Mouse (Mus musculus): ENCODE data around the gene Arl6ip4.

Gene Arl6ip4

GRCm38 (mm10) chr5:124093852-124094604 is 21.9 kb upstream of the Arl6ip4 start:
- no peak for DNase-seq (ENCODE audit: low read depth)

- DNase-seq (ENCODE audit: low read depth), result no peak
These were observed 20.8 kb upstream of the Arl6ip4 start for GRCm38 (mm10) chr5:124095077-124095581.

GRCm38 (mm10) chr5:124095596-124096232 is 20.2 kb upstream of the Arl6ip4 start, which contains the start of gene Abcb9:
TSS of gene Abcb9 (minus strand) at chr5:124095798.
- DNase-seq (ENCODE audit: low read depth), result peak; percentile 59

- DNase-seq (ENCODE audit: low read depth), result no peak
These were observed 17.0 kb upstream of the Arl6ip4 start for GRCm38 (mm10) chr5:124098923-124099322.

GRCm38 (mm10) chr5:124100128-124101044 is 15.5 kb upstream of the Arl6ip4 start:
- DNase-seq (ENCODE audit: low read depth), result no peak

GRCm38 (mm10) chr5:124102326-124102725 is 13.6 kb upstream of the Arl6ip4 start:
- DNase-seq (ENCODE audit: low read depth), result no peak

- no peak for DNase-seq (ENCODE audit: low read depth)
These were observed 12.9 kb upstream of the Arl6ip4 start for GRCm38 (mm10) chr5:124103020-124103419.

- no peak for DNase-seq (ENCODE audit: low read depth)
These were observed 12.3 kb upstream of the Arl6ip4 start for GRCm38 (mm10) chr5:124103552-124103951.

- DNase-seq (ENCODE audit: low read depth), result peak; percentile 82
These were observed 4.7 kb upstream of the Arl6ip4 start for GRCm38 (mm10) chr5:124111077-124111741.

- DNase-seq (ENCODE audit: low read depth), result peak; percentile 99
These were observed 4.0 kb upstream of the Arl6ip4 start, which contains the start of gene Ogfod2 for GRCm38 (mm10) chr5:124111742-124112497. TSS of gene Ogfod2 (plus strand) at chr5:124112297.

GRCm38 (mm10) chr5:124112531-124112930 is 3.4 kb upstream of the Arl6ip4 start:
- peak; percentile 70 for DNase-seq (ENCODE audit: low read depth)

GRCm38 (mm10) chr5:124113030-124113429 is 2.9 kb upstream of the Arl6ip4 start:
- DNase-seq (ENCODE audit: low read depth), result peak; percentile 85

GRCm38 (mm10) chr5:124114276-124115025 is 1.4 kb upstream of the Arl6ip4 start:
- no peak for DNase-seq (ENCODE audit: low read depth)

- DNase-seq (ENCODE audit: low read depth), result peak; percentile 73
These were observed 358 bp upstream of the Arl6ip4 start for GRCm38 (mm10) chr5:124115531-124115930.

GRCm38 (mm10) chr5:124119204-124119603 is 3.3 kb downstream of the Arl6ip4 start:
- no peak for DNase-seq (ENCODE audit: low read depth)

- no peak for DNase-seq (ENCODE audit: low read depth)
These were observed 6.5 kb downstream of the Arl6ip4 start for GRCm38 (mm10) chr5:124122357-124122756.

- no peak for DNase-seq (ENCODE audit: low read depth)
These were observed 9.2 kb downstream of the Arl6ip4 start for GRCm38 (mm10) chr5:124125093-124125492.

- no peak for DNase-seq (ENCODE audit: low read depth)
These were observed 18.4 kb downstream of the Arl6ip4 start for GRCm38 (mm10) chr5:124134261-124134660.

GRCm38 (mm10) chr5:124138066-124138465 is 22.2 kb downstream of the Arl6ip4 start:
- no peak for DNase-seq (ENCODE audit: low read depth)

GRCm38 (mm10) chr5:124149028-124149427 is 33.1 kb downstream of the Arl6ip4 start:
- DNase-seq (ENCODE audit: low read depth), result no peak
